Mouse (Mus musculus) inflammation-experienced regulatory T-cells, adult 6 months (primary cell): ENCODE data around the gene Trpc5os. TPM values are rescaled to one million over a fixed set of nuclear protein-coding genes. Genes with fewer than 3 reads are reported as not detected.

Source experiments
- ATAC-seq: one replicate; pipeline ENCODE4 v1.8.0; 2017
- polyA plus RNA-seq, 3 experiments: library from polyadenylated mRNA; unstranded; fragments of 100-300 nt; shearing (Covaris generic); gene quantifications; one replicate each; pipeline ENCODE4 v1.2.1; 2017

Trpc5os gene
- not detected for polyA plus RNA-seq

GRCm38 (mm10) chrX:144456281-144456680 is at the start of gene Trpc5os:
Gene Trpc5os (plus strand): TSS chrX:144456581.
- ATAC-seq = no peak

GRCm38 (mm10) chrX:144408036-144408435 is 48.3 kb upstream of the Trpc5os start:
- ATAC-seq = no peak

DNA sequence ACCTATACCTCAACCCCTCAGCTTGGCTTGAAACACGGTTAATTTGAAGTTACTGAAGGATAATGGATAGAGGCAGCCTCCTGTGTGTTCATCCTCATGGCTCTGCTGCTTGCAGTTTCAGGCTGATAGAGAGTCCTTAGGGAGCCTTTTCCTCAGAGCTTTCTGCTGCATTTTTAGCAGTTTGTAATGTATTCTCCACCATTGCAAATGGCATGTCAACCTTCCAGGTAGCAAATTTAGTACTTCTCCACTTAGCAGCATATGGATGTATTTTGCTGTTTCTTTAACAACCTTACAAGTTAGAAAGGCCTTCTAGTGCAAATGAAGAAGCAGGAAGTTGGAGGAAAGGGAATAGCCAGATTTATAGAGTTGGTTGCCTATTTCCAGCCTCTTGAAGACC is 36.1 kb upstream of the Trpc5os start:
- ATAC-seq = no peak

DNA sequence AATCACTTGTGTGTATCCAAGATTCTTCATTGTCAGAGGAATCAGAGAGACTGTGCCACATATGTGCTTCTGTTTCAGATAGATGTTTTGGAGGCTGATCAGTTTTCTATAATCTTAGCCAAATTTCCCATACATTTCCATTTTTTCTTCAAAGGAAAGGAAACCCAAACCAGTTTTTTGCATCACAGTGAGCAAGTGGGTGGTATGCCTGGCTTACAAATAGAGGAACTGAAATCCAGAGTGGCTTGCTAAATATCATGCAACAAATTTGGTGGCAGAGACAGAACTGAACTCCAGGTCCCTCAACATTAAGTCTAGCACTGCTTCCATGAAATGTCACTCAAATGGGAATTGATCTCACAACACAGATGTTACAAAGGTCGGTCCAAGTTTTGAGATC is 35.3 kb upstream of the Trpc5os start:
- ATAC-seq = no peak

DNA sequence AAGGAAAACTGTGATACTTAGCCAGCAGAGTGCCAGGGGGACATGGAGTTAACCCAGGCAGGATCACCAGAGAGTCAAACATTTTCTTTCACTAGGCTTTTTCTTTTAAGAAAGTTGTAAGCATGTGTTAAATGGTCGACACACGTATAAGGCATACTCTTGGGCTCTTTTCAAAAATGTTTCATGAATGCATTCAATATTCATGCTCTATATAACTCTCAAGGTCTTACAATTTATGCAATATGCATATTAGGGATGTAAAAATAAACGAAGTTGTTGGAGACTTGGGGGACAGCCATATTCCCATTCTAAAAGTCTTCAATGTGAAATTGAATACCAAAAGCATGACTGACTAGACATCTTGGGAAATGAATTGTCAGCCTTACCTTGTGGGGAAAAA is 32.5 kb upstream of the Trpc5os start:
- no peak for ATAC-seq

DNA sequence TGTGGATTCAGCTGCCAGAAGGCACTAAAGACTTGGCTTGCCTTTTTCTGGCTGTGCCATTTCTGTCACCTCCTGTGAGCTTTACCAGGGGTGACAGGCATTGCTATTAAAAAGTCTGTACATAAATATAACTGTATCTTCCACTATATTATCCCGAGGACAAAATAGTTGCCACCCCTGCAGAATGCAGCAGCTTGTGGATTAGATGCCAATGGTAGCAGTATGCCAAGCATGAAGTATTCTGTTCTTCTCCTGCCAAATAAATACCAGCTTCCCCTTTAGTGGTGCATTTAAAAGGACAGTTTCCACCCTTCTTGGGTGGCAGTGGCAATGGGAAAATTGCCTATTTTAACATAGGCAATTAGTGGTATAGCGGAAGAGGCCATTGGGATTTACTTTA is 8.0 kb downstream of the Trpc5os start:
- no peak for ATAC-seq

DNA sequence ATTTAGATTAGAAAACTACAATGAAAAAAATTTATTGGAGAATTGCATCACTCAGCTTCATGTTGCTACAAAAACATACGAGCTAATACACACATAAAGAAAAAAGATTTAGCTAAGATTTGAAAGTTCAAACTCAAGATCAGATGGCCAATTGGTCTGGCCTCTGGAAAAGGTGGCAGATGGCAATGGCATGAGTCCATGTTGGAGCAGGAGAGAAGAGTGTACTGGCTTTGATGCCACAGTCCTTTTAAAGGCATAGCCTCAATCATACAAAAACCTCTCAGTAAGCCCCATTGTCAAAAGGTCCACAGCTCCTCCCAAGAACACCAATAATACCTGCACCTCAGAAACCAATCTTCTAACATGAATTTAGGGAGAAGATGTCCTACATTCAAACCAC is 35.0 kb downstream of the Trpc5os start:
- ATAC-seq = no peak

DNA sequence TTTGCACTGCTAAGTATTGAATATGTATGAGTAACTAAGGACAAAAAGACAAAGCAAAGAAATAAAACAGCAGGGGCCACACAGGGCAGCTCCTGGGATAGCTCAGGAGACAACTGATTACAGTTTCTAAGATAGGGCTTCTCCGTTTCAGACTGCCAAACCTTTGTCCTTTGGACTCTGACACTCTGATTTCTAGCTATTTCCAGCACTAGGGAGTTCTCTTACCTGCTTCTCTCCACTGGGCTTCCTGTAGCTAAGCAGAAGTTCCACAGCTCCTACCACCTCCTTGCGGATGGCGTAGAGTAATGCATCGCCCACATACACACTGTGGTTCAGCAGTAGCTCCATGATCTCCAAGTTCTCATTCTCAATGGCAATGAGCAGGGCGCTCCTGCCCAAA is 66.9 kb downstream of the Trpc5os start:
- no peak for ATAC-seq

- peak; percentile 95 for ATAC-seq
Observed at GRCm38 (mm10) chrX:144526042-144526441, 69.7 kb downstream of the Trpc5os start.

Other genes starting within 250 kb of the Trpc5os start
- 10 to 100 TPM in 1 of 3 experiments, 1 to 10 TPM in 2; 6.8 to 16.3 (median 7.3) TPM for gene Alg13, start 138.8 kb upstream of the Trpc5os start, polyA plus RNA-seq
- not detected for gene Trpc5, start 231.6 kb downstream of the Trpc5os start, polyA plus RNA-seq
- not detected for gene Rtl4, start 232.3 kb downstream of the Trpc5os start, polyA plus RNA-seq